Mouse (Mus musculus) heart, adult 2 months (tissue): ENCODE measurements around the gene Wnt9a.
A peak's percentile ranks its signal among the peaks of the same experiment; 100 is the strongest.

ENCODE experiments used
- CTCF ChIP-seq: fragments of 200-600 bp; IDR thresholded peaks from 2 replicates; pipeline ENCODE4 v1.8.1; 2022; ENCODE audit warnings: antibody characterized with exemption, mild to moderate bottlenecking, moderate library complexity
- EP300 ChIP-seq: fragments of 200-500 bp; IDR thresholded peaks from 2 replicates; pipeline ENCODE4 v1.6.1; 2011; ENCODE audit warnings: low read depth, low read length, control low read depth; ENCODE audit not compliant: insufficient read depth
- POLR2A ChIP-seq: fragments of 200-500 bp; IDR thresholded peaks from 2 replicates; pipeline ENCODE4 v1.6.1; 2011; ENCODE audit warnings: mild to moderate bottlenecking, low read depth, low read length, control low read depth; ENCODE audit not compliant: insufficient read depth

DNA sequence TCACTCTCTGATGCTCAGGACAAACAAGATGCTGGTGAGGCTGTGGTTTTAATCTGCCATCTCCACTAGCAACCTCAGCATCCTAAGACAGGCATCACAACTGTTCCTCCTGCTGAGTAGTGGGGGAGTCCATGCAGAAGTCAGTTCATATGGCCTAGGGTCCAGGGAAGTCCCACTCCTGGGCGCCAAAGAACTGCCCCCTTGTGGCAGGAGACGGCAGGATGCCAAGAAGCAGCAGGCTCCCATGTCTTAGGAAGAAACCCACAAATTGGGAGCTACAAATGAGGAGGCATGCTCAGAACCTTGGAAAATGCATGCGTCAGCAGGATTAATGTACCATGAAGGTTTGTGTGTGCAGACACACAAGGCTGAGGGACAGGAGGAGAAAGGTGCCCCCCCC is 59.9 kb downstream of the Wnt9a start:
- TF ChIP-seq EP300 (no peak), CTCF (peak; percentile 66), POLR2A (no peak)
